Mouse (Mus musculus) myocyte (in vitro differentiated cells): ENCODE data around the gene Abca7. TPM values are rescaled to one million over a fixed set of nuclear protein-coding genes. Genes with fewer than 3 reads are reported as not detected.
A peak's percentile ranks its signal among the peaks of the same experiment; 100 is the strongest.
"Not testable (repeated sequence)": the region's sequence is repeated elsewhere in the genome, so short reads cannot be mapped to it uniquely, and the experiment has no call there.

ENCODE experiments used
- H3K27me3 ChIP-seq: one replicate; pipeline ENCODE4 v1.6.1; 2011; ENCODE audit not compliant: control insufficient read depth, insufficient read depth, insufficient read length
- H3K36me3 ChIP-seq: one replicate; pipeline ENCODE4 v1.6.1; 2011; ENCODE audit not compliant: control insufficient read depth, insufficient read depth
- H3K4me2 ChIP-seq: one replicate; pipeline ENCODE4 v1.6.1; 2011; ENCODE audit warnings: low read depth, control low read depth
- H3K4me3 ChIP-seq: one replicate; pipeline ENCODE4 v1.5.1; 2011; ENCODE audit warnings: mild to moderate bottlenecking, control low read depth, moderate library complexity
- H3K79me2 ChIP-seq: one replicate; pipeline ENCODE4 v1.6.1; 2011; ENCODE audit not compliant: control insufficient read depth, insufficient read depth
- H3ac ChIP-seq: one replicate; pipeline ENCODE4 v1.6.1; 2011; ENCODE audit not compliant: control insufficient read depth, insufficient read length
- CEBPB ChIP-seq: IDR thresholded peaks from 2 replicates; pipeline ENCODE4 v1.6.1; 2011; ENCODE audit warnings: mild to moderate bottlenecking, moderate library complexity; ENCODE audit not compliant: poor library complexity, insufficient read depth, severe bottlenecking
- MAX ChIP-seq: IDR thresholded peaks from one replicate; pipeline ENCODE4 v1.6.1; 2011; ENCODE audit warnings: low read depth, mild to moderate bottlenecking, control low read depth
- MYOD1 ChIP-seq, 3 experiments: IDR thresholded peaks; one replicate each; pipeline ENCODE4 v1.6.1; 2011; ENCODE audit warnings: control low read depth in 2 of 3, low read depth in 2 of 3, mild to moderate bottlenecking in 2 of 3, moderate library complexity in 1 of 3; ENCODE audit not compliant: insufficient read length in 2 of 3, control insufficient read depth in 1 of 3
- MYOG ChIP-seq, 3 experiments: IDR thresholded peaks; one replicate each; pipeline ENCODE4 v1.6.1; 2011; ENCODE audit warnings: control low read depth in 2 of 3, low read depth in 2 of 3, mild to moderate bottlenecking in 2 of 3; ENCODE audit not compliant: insufficient read length in 2 of 3, control insufficient read depth in 1 of 3, insufficient read depth in 1 of 3
- POLR2A ChIP-seq: IDR thresholded peaks from one replicate; pipeline ENCODE4 v1.6.1; 2011; ENCODE audit warnings: low read depth, mild to moderate bottlenecking, control low read depth, moderate library complexity; ENCODE audit not compliant: insufficient read length
- POLR2AphosphoS2 ChIP-seq: IDR thresholded peaks from one replicate; pipeline ENCODE4 v1.6.1; 2011; ENCODE audit warnings: low read depth, control low read depth; ENCODE audit not compliant: insufficient read length
- polyA plus RNA-seq: library from polyadenylated mRNA; unstranded; fragments of >200 nt; fragmentation: generic; extraction: Trizol; gene quantifications from one replicate; pipeline ENCODE4 v1.2.1, GENCODE M21; 2012; ENCODE audit warnings: missing spikeins

The Abca7 gene
- polyA plus RNA-seq, 1 experiment = 15.6 TPM

- H3ac ChIP-seq = peak overlapping the region; percentile 71
- peak in 1 of 3 experiments; percentile 4 for TF ChIP-seq MYOD1 (IDR thresholded peaks at IDR 0.05; ENCODE audit: control insufficient read depth in 1 of 3, insufficient read length in 2 of 3, low read depth in 2 of 3)
- TF ChIP-seq POLR2A = peak; percentile 48
- TF ChIP-seq POLR2AphosphoS2 = peak; percentile 46
- no peak for TF ChIP-seq MAX
- peak; percentile 70; the same call in 1 of the 2 replicates for TF ChIP-seq CEBPB
- H3K4me3 ChIP-seq = peak overlapping the region; percentile 96
- peaks cover 23% of the 10 kb centered on the region for H3K79me2 ChIP-seq
- no peaks in the 10 kb centered on the region for H3K27me3 ChIP-seq
- peak overlapping the region; percentile 91 for H3K4me2 ChIP-seq
- peaks cover 8% of the 10 kb centered on the region for H3K36me3 ChIP-seq
These were observed 57.8 kb downstream of the Abca7 start for GRCm38 (mm10) chr10:80053831-80054815.

- peaks cover 11% of the 10 kb centered on the region for H3K36me3 ChIP-seq
- peaks cover 23% of the 10 kb centered on the region for H3K79me2 ChIP-seq
- H3ac ChIP-seq = peak overlapping the region; percentile 71
- H3K4me2 ChIP-seq = peak overlapping the region; percentile 91
- peak overlapping the region; percentile 96 for H3K4me3 ChIP-seq
- not testable (repeated sequence) for H3K27me3 ChIP-seq
These were observed 58.6 kb downstream of the Abca7 start for GRCm38 (mm10) chr10:80054911-80055310.

DNA sequence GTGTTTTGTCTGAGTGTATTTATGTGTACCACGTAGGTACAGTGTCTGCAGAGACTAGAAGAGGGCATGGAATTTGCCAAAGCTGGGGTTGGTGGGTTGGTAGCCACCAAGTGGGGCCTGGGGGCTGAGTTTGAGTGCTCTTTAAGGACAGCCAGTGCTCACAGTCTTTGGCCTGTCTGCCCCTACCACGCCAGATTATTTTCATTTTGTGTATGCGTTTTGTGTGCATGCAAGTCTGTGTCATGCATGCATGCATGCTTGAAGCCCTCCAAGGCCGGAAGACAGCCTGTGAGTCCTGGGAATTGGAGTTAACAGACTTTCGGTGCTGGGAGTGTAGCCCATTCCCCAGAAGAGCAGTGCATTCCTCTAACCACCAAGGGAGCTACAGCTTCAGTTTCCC is 59.1 kb downstream of the Abca7 start:
- H3K27me3 ChIP-seq = no peaks in the 10 kb centered on the region
- H3K4me3 ChIP-seq = peak overlapping the region; percentile 96
- H3K79me2 ChIP-seq = peaks cover 23% of the 10 kb centered on the region
- H3K36me3 ChIP-seq = peaks cover 11% of the 10 kb centered on the region
- peak overlapping the region; percentile 91 for H3K4me2 ChIP-seq
- TF ChIP-seq CEBPB (no peak), POLR2AphosphoS2 (peak; percentile 55)
- no peak overlapping the region for H3ac ChIP-seq

DNA sequence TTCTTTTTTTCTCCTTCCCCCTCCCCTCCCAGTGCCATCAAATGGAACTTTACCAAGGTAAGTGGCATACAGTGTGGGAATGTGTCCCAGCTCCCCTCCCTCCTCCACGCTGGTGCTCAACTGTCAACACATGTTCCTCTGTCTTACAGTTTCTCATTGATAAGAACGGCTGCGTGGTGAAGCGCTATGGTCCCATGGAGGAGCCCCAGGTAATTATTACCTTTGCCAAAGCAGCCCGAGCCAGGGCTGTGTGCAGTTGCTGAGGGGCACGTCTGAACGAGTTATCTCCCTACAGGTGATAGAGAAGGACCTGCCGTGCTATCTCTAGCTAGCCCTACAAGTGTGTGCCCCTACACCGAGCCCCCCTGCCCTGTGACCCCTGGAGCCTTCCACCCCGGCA is 59.6 kb downstream of the Abca7 start:
- H3K27me3 ChIP-seq = no peaks in the 10 kb centered on the region
- peak overlapping the region; percentile 96 for H3K4me3 ChIP-seq
- H3K4me2 ChIP-seq = peak overlapping the region; percentile 91
- H3K36me3 ChIP-seq = peaks cover 11% of the 10 kb centered on the region
- no peak overlapping the region for H3ac ChIP-seq
- peaks cover 23% of the 10 kb centered on the region for H3K79me2 ChIP-seq
- TF ChIP-seq POLR2AphosphoS2 (peak; percentile 5), POLR2A (no peak)

DNA sequence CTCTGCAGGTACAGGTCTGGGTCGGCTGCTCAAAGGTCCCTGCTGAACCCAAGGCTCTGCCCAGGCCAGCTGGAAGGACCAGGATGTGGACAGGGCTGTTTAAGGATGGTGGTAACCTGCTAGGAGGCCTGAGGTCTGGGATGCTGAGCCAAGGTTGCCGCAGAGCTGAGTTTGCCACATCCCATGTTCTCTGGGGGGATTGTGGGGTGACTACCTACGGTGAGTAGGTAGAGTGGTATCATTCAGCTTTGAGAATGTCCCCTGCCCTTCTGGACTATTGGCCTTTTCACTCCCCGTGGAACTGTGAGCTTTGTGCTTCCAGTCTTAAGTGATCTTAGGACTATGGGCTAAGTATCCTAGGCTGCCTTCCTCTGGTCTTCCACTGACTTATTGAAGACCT is 60.2 kb downstream of the Abca7 start:
- H3K4me3 ChIP-seq = no peak overlapping the region
- no peaks in the 10 kb centered on the region for H3K27me3 ChIP-seq
- peaks cover 11% of the 10 kb centered on the region for H3K36me3 ChIP-seq
- TF ChIP-seq POLR2A (peak; percentile 36), POLR2AphosphoS2 (peak; percentile 76), MYOD1 (IDR thresholded peaks at IDR 0.05; ENCODE audit: control insufficient read depth in 1 of 3, insufficient read length in 2 of 3, low read depth in 2 of 3) (no peak)
- H3ac ChIP-seq = no peak overlapping the region
- H3K4me2 ChIP-seq = no peak overlapping the region
- H3K79me2 ChIP-seq = peaks cover 23% of the 10 kb centered on the region

GRCm38 (mm10) chr10:80056976-80057682 is 60.8 kb downstream of the Abca7 start:
- Histone ChIP-seq H3K4me2 (no peak overlapping the region), H3K27me3 (no peaks in the 10 kb centered on the region), H3K36me3 (peaks cover 11% of the 10 kb centered on the region), H3K79me2 (peaks cover 23% of the 10 kb centered on the region), H3K4me3 (no peak overlapping the region), H3ac (no peak overlapping the region)
- TF ChIP-seq POLR2A (peak; percentile 59), POLR2AphosphoS2 (peak; percentile 88), MYOG (IDR thresholded peaks at IDR 0.05; ENCODE audit: control insufficient read depth in 1 of 3, insufficient read depth in 1 of 3, insufficient read length in 2 of 3, low read depth in 2 of 3) (no peak)
